Mouse (Mus musculus): ENCODE measurements at regions not wholly inside any gene's neighbourhood (a gene's known extent, or its start where the extent isn't known, plus 50 kb on each side); places are given as distances from the start of the nearest gene placed in this dataset.

GRCm38 (mm10) chr3:58072230-58072839 is 224.5 kb upstream of the Pfn2 start:
- DNase-seq (ENCODE audit: low read depth, low spot score): no peak

GRCm38 (mm10) chr3:58089344-58090139 is 241.7 kb upstream of the Pfn2 start:
- DNase-seq (ENCODE audit: low read depth, low spot score): no peak

GRCm38 (mm10) chr3:58090396-58090795 is 242.5 kb upstream of the Pfn2 start:
- DNase-seq (ENCODE audit: low read depth, low spot score): no peak

GRCm38 (mm10) chr3:58091466-58092176 is 243.7 kb upstream of the Pfn2 start:
- DNase-seq (ENCODE audit: low read depth, low spot score): no peak

- DNase-seq (ENCODE audit: low read depth, low spot score): no peak
These were observed 263.1 kb upstream of the Pfn2 start for GRCm38 (mm10) chr3:58110911-58111476.

GRCm38 (mm10) chr3:58112431-58112856 is 264.6 kb upstream of the Pfn2 start:
- no peak for DNase-seq (ENCODE audit: low read depth, low spot score)

GRCm38 (mm10) chr3:58113941-58114340 is 266.1 kb upstream of the Pfn2 start:
- no peak for DNase-seq (ENCODE audit: low read depth, low spot score)

- DNase-seq (ENCODE audit: low read depth, low spot score): no peak
These were observed 267.6 kb upstream of the Pfn2 start for GRCm38 (mm10) chr3:58115511-58115910.

GRCm38 (mm10) chr3:58116848-58117247 is 269.0 kb upstream of the Pfn2 start:
- DNase-seq (ENCODE audit: low read depth, low spot score): no peak

- no peak for DNase-seq (ENCODE audit: low read depth, low spot score)
These were observed 272.2 kb upstream of the Pfn2 start for GRCm38 (mm10) chr3:58120051-58120450.

GRCm38 (mm10) chr3:58122456-58123359 is 274.8 kb upstream of the Pfn2 start:
- no peak for DNase-seq (ENCODE audit: low read depth, low spot score)

GRCm38 (mm10) chr3:58123396-58124077 is 275.7 kb upstream of the Pfn2 start:
- no peak for DNase-seq (ENCODE audit: low read depth, low spot score)

GRCm38 (mm10) chr3:58124886-58125285 is 277.0 kb upstream of the Pfn2 start:
- DNase-seq (ENCODE audit: low read depth, low spot score): no peak

GRCm38 (mm10) chr3:58126996-58127395 is 279.1 kb upstream of the Pfn2 start:
- DNase-seq (ENCODE audit: low read depth, low spot score): no peak

- DNase-seq (ENCODE audit: low read depth, low spot score): no peak
These were observed 280.2 kb upstream of the Pfn2 start for GRCm38 (mm10) chr3:58128059-58128458.

GRCm38 (mm10) chr3:58129358-58129903 is 281.6 kb upstream of the Pfn2 start:
- no peak for DNase-seq (ENCODE audit: low read depth, low spot score)

- DNase-seq (ENCODE audit: low read depth, low spot score): no peak
These were observed 278.7 kb upstream of the Tsc22d2 start for GRCm38 (mm10) chr3:58135607-58136365.

GRCm38 (mm10) chr3:58138726-58139585 is 275.6 kb upstream of the Tsc22d2 start:
- DNase-seq (ENCODE audit: low read depth, low spot score): no peak

GRCm38 (mm10) chr3:58146108-58146507 is 268.4 kb upstream of the Tsc22d2 start:
- no peak for DNase-seq (ENCODE audit: low read depth, low spot score)

All from brain, embryonic 18.5 days (tissue).